Mouse (Mus musculus) liver, adult 2 months (tissue): ENCODE results near the gene Mlst8.

Experiments
- CTCF ChIP-seq: fragments of 200-500 bp; IDR thresholded peaks from 2 replicates; pipeline ENCODE4 v1.5.1; 2011; ENCODE audit warnings: low read depth, low read length, control low read depth
- POLR2A ChIP-seq: fragments of 200-500 bp; IDR thresholded peaks from 2 replicates; pipeline ENCODE4 v1.6.1; 2011; ENCODE audit warnings: low read length, control low read depth; ENCODE audit not compliant: insufficient read depth; ENCODE audit errors: extremely low read depth

DNA sequence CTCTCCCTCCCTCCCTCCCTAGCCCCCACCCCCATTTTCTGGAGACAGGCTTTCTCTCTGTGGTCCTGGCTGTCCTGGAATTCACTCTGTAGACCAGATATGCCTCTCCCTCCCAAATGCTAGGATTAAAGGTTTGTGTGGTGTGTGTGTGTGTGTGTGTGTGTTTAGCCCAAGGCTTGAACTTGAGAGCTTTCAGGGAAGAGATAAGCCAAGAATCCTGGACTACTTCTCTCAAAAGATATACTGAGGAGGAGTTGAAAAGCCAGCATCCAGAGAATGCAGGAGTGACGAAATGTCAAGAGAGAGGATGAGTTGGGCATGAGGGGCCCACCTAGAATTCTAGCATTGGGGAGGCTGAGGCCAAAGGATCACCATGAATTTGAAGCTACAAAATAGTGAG is 15.9 kb downstream of the Mlst8 start:
- TF ChIP-seq CTCF (no peak), POLR2A (no peak)
